Mouse (Mus musculus): Measurements from ENCODE around the gene Tiam2. TPM values are rescaled to one million over a fixed set of nuclear protein-coding genes. Genes with fewer than 3 reads are reported as not detected.

The Tiam2 gene
- polyA plus RNA-seq, 1 experiment from 2014 or later: 51.0 TPM

GRCm38 (mm10) chr17:3405350-3406073 is 79.1 kb downstream of the Tiam2 start:
- Histone ChIP-seq H3K27ac (no peak overlapping the region), H3K9ac (no peak overlapping the region), H3K9me3 (replicated peaks) (no peaks in the 10 kb centered on the region), H3K4me3 (no peak overlapping the region), H3K4me2 (no peak overlapping the region), H3K27me3 (peaks cover 47% of the 10 kb centered on the region), H3K36me3 (ENCODE audit: poor library complexity, severe bottlenecking) (no peaks in the 10 kb centered on the region), H3K4me1 (peaks cover 8% of the 10 kb centered on the region; the same call in 1 of the 2 replicates)
- no peak for ATAC-seq
- 79% methylated on average over 9 of the region's 9 CpGs for WGBS

DNA sequence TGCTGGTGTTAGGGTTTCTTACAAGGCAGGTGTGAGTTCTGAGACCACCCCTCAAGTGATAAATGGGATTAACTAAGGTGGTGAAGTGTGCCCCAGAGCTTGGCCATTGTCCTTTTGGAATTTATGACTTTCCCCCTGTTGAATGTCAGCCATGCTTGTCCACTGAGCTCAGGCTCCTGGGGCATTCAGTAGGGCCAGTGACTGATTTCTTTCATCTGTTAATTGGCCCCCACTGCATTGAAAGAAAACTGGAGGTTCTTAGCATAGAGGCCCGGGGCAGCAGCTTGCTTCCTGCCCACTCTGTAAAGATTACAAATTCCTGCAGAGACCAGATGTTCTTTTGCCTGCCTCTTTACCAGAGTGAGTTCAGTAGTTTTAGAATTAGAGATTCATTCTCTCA is 80.7 kb downstream of the Tiam2 start:
- 0% methylated on average over 1 of the region's 1 CpGs for WGBS
- ATAC-seq: no peak

GRCm38 (mm10) chr17:3410307-3410706 is 83.9 kb downstream of the Tiam2 start:
- ATAC-seq: no peak
- 71% methylated on average over 2 of the region's 2 CpGs for WGBS
- Histone ChIP-seq H3K9me3 (replicated peaks) (no peaks in the 10 kb centered on the region), H3K27ac (no peak overlapping the region), H3K9ac (no peak overlapping the region), H3K36me3 (ENCODE audit: poor library complexity, severe bottlenecking) (peaks cover 4% of the 10 kb centered on the region; the same call in 1 of the 2 replicates), H3K4me3 (no peak overlapping the region), H3K4me1 (peaks cover 22% of the 10 kb centered on the region), H3K4me2 (no peak overlapping the region), H3K27me3 (peaks cover 69% of the 10 kb centered on the region)

More for the DNA sequence above, 80.7 kb downstream of the Tiam2 start:
- Histone ChIP-seq H3K27ac (no peak overlapping the region), H3K36me3 (ENCODE audit: poor library complexity, severe bottlenecking) (no peaks in the 10 kb centered on the region), H3K9me3 (replicated peaks) (no peaks in the 10 kb centered on the region), H3K4me3 (no peak overlapping the region), H3K4me1 (peaks cover 12% of the 10 kb centered on the region; the same call in 1 of the 2 replicates), H3K9ac (no peak overlapping the region), H3K27me3 (peaks cover 53% of the 10 kb centered on the region), H3K4me2 (no peak overlapping the region)

DNA sequence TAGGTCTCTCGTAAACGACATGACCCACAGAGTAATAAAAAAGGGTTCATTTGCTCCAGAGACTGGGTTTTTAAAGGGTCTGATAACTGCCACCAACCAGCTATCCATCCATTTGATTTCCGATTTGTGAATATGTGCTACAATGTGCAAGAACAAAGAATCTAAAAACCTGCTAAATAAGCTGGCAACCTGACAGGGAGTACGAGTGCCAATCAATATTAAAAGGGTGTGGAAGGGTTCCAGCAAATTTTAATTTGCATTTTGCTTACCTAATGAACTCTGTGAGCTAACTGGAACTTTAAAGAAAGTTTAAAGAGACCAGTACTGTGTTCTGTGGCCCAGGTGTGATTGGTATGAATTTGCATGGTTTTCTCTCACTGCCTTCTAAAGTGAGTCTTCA is 86.4 kb downstream of the Tiam2 start:
- peaks cover 58% of the 10 kb centered on the region for H3K27me3 ChIP-seq
- peaks cover 14% of the 10 kb centered on the region; the same call in 1 of the 2 replicates for H3K4me1 ChIP-seq
- no peak overlapping the region for H3K27ac ChIP-seq
- H3K4me3 ChIP-seq: no peak overlapping the region
- H3K36me3 ChIP-seq (ENCODE audit: poor library complexity, severe bottlenecking): peaks cover 4% of the 10 kb centered on the region; the same call in 1 of the 2 replicates
- no peak overlapping the region for H3K9ac ChIP-seq
- no peaks in the 10 kb centered on the region for H3K9me3 ChIP-seq (replicated peaks)
- peak; percentile 41; the same call in 1 of the 2 replicates for ATAC-seq
- H3K4me2 ChIP-seq: no peak overlapping the region
- WGBS: 47% methylated on average over 4 of the region's 4 CpGs

DNA sequence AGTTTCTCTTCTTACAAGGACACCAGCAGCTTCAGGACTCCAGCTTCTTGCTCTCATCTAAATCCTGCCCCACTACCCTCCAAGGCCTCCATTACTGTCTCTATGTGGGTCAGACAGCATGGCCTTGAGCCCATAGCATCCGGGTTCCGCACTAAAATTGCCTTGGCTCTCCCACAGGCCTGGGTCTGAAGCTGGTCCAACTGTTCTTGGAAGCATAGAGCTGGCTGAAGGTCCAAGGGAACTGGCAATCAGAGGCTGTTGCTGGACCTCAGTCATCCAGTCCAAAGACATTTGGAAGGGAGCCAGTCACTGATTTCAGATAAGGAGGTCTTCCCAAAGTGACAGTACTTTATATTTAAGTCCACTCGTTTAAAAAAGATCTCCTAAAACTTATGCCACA is 89.2 kb downstream of the Tiam2 start:
- Histone ChIP-seq H3K4me3 (no peak overlapping the region), H3K4me1 (peaks cover 16% of the 10 kb centered on the region; the same call in 1 of the 2 replicates), H3K27me3 (peaks cover 39% of the 10 kb centered on the region), H3K9ac (no peak overlapping the region), H3K36me3 (ENCODE audit: poor library complexity, severe bottlenecking) (peaks cover 4% of the 10 kb centered on the region; the same call in 1 of the 2 replicates), H3K4me2 (no peak overlapping the region), H3K9me3 (replicated peaks) (no peaks in the 10 kb centered on the region), H3K27ac (no peak overlapping the region)
- ATAC-seq: no peak
- 93% methylated on average over 3 of the region's 3 CpGs for WGBS

GRCm38 (mm10) chr17:3416401-3416800 is 90.0 kb downstream of the Tiam2 start:
- Histone ChIP-seq H3K4me1 (peaks cover 22% of the 10 kb centered on the region; the same call in 1 of the 2 replicates), H3K36me3 (ENCODE audit: poor library complexity, severe bottlenecking) (peaks cover 4% of the 10 kb centered on the region), H3K4me3 (no peak overlapping the region), H3K9me3 (replicated peaks) (no peaks in the 10 kb centered on the region), H3K4me2 (no peak overlapping the region), H3K9ac (no peak overlapping the region), H3K27ac (no peak overlapping the region), H3K27me3 (peaks cover 35% of the 10 kb centered on the region)
- ATAC-seq: no peak
- 77% methylated on average over 3 of the region's 3 CpGs for WGBS

DNA sequence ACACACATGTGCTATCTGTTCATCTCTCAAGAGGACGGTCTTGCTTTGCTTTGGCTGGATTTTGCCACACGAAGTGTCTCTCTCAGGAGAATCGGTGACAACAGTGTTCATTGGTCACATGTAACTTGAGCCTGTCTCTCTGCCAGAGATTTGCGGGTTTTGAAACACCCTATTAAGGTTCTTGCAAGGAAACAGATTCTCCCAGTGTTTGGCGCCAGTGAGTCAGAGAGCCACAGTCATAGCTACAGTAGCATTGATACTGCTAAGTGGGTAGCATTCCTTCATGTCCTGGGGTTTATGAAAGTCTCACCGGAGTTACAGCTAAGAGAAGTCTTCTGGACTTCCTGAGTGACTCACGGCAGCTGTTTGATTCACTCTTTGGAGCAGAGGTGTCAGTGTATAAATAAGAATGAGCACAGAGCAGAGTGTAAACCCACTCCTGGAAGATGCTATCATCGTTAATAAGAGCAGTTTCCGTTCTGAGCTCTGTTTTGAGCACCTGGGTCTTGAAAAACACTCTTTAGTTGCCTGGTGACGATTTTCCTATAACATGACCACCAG is 93.1 kb downstream of the Tiam2 start:
- 75% methylated on average over 10 of the region's 10 CpGs for WGBS
- Histone ChIP-seq H3K4me3 (no peak overlapping the region), H3K4me1 (peaks cover 13% of the 10 kb centered on the region; the same call in 1 of the 2 replicates), H3K4me2 (no peak overlapping the region), H3K9me3 (replicated peaks) (no peaks in the 10 kb centered on the region), H3K9ac (no peak overlapping the region), H3K27me3 (peaks cover 12% of the 10 kb centered on the region), H3K27ac (no peak overlapping the region), H3K36me3 (ENCODE audit: poor library complexity, severe bottlenecking) (peaks cover 4% of the 10 kb centered on the region)
- no peak for ATAC-seq

GRCm38 (mm10) chr17:3420148-3420547 is 93.8 kb downstream of the Tiam2 start:
- Histone ChIP-seq H3K4me2 (no peak overlapping the region), H3K4me1 (peaks cover 13% of the 10 kb centered on the region; the same call in 1 of the 2 replicates), H3K27ac (no peak overlapping the region), H3K27me3 (peaks cover 5% of the 10 kb centered on the region), H3K4me3 (no peak overlapping the region), H3K36me3 (ENCODE audit: poor library complexity, severe bottlenecking) (peaks cover under 1% of the 10 kb centered on the region; the same call in 1 of the 2 replicates), H3K9me3 (replicated peaks) (no peaks in the 10 kb centered on the region), H3K9ac (no peak overlapping the region)
- WGBS: 93% methylated on average over 4 of the region's 4 CpGs
- no peak for ATAC-seq

DNA sequence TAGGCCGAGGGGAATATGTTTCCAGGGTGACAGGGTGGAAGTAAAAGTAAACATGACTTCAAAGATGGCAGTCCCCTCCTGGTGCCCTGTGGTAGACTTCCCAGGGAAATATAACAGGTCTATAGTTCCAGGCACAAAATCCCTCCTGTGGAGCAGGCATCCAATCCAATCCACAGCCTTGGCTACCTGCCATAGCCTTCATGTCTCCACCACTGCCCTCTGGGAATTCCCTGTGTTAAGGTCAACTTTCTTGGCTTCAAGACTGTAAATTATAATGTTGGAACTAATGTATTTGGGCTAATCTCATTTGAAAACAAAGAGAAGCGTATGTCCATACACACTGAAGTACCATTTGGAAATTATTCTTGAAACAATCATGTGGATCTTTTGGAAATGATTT is 97.0 kb downstream of the Tiam2 start:
- Histone ChIP-seq H3K9ac (no peak overlapping the region), H3K9me3 (replicated peaks) (no peaks in the 10 kb centered on the region), H3K4me3 (no peak overlapping the region), H3K27ac (no peak overlapping the region), H3K4me1 (peaks cover 13% of the 10 kb centered on the region; the same call in 1 of the 2 replicates), H3K4me2 (no peak overlapping the region), H3K36me3 (ENCODE audit: poor library complexity, severe bottlenecking) (no peaks in the 10 kb centered on the region; the same call in 1 of the 2 replicates), H3K27me3 (no peaks in the 10 kb centered on the region)
- 80% methylated on average over 2 of the region's 2 CpGs for WGBS
- ATAC-seq: no peak

GRCm38 (mm10) chr17:3428659-3429058 is 102.3 kb downstream of the Tiam2 start:
- Histone ChIP-seq H3K4me2 (no peak overlapping the region), H3K4me3 (no peak overlapping the region), H3K36me3 (ENCODE audit: poor library complexity, severe bottlenecking) (no peaks in the 10 kb centered on the region), H3K27me3 (no peaks in the 10 kb centered on the region), H3K4me1 (no peaks in the 10 kb centered on the region), H3K27ac (no peak overlapping the region), H3K9ac (no peak overlapping the region), H3K9me3 (replicated peaks) (no peaks in the 10 kb centered on the region)
- no peak for ATAC-seq
- WGBS: 93% methylated on average over 9 of the region's 9 CpGs

DNA sequence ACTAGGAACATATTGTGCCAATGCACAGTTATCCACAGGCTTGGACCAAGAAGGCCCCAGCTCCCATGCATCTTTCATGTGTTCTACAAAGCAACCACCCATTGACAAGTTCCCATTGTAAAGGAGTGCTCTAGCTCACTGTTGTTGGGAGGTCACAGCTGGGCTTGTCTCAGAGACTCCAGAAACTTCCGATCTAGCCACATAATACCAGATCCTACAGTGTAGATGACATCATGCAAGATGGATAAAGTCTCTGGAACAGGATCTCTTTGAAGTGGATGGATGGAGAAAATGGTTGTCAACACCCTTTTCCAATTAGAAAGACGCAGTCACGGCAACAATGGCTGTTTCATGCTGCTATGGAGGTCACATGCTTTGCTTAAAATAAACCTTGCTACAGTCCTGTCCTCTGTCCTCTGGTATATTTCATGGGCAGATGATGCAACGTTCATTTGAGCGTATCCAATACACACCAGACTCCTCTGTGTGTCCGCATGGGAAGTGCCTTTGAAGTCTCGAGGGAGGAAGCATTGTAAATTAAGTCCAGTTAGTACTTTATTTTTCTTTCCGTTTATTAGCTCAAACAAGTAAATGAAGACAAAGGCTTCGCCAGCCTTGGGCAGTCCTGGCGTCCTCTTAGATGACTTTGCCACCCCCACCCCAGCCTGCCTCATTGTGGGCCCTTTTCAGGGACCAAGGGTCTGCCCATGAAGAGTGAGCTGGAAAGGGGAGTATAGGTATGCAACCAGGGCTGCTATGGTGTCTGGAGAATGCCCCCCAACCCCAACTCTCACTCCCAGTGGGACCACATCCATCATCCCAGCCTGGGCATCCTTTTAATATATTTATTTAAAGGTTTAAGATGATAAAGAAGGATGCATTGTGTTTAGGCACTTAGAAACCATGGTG is 106.5 kb downstream of the Tiam2 start:
- ATAC-seq: no peak
- no peaks in the 10 kb centered on the region for H3K9me3 ChIP-seq (replicated peaks)
- H3K4me1 ChIP-seq: peaks cover 11% of the 10 kb centered on the region; the same call in 1 of the 2 replicates
- H3K36me3 ChIP-seq (ENCODE audit: poor library complexity, severe bottlenecking): no peaks in the 10 kb centered on the region
- 0 out of 2 replicates have a peak, but pooled peaks cover 3% of the 10 kb centered on the region for H3K27me3 ChIP-seq
- H3K27ac ChIP-seq: no peak overlapping the region
- 63% methylated on average over 10 of the region's 10 CpGs for WGBS
- H3K9ac ChIP-seq: no peak overlapping the region
- H3K4me3 ChIP-seq: no peak overlapping the region
- H3K4me2 ChIP-seq: no peak overlapping the region

Data from forebrain, embryonic 13.5 days (tissue).